Mouse (Mus musculus): Measurements from ENCODE around the gene Pcp4. TPM values are rescaled to one million over a fixed set of nuclear protein-coding genes. Genes with fewer than 3 reads are reported as not detected.

The Pcp4 gene
- polyA plus RNA-seq (2014; fragmentation: Illumina TruSeq; extraction: RNeasy Lipid Tissue Mini Kit (QIAGEN cat#74804); ENCODE audit: low read depth, low replicate concordance), result not detected

GRCm38 (mm10) chr16:96467445-96467844, at the start of gene Pcp4:
TSS of gene Pcp4 (plus strand) at chr16:96467606.

GRCm38 (mm10) chr16:96443468-96443867, 23.9 kb upstream of the Pcp4 start, which contains the start of gene Itgb2l:
TSS of gene Itgb2l (minus strand) at chr16:96443619.

Other genes starting within 250 kb of the Pcp4 start
- not detected for gene B3galt5, start 231.8 kb upstream of the Pcp4 start, polyA plus RNA-seq (2014; fragmentation: Illumina TruSeq; extraction: RNeasy Lipid Tissue Mini Kit (QIAGEN cat#74804); ENCODE audit: low read depth, low replicate concordance)
- not detected for gene Itgb2l, start 24.0 kb upstream of the Pcp4 start, polyA plus RNA-seq (2014; fragmentation: Illumina TruSeq; extraction: RNeasy Lipid Tissue Mini Kit (QIAGEN cat#74804); ENCODE audit: low read depth, low replicate concordance)